Mouse (Mus musculus): ENCODE results near the gene Ggct. TPM values are rescaled to one million over a fixed set of nuclear protein-coding genes. Genes with fewer than 3 reads are reported as not detected.
"Not testable (repeated sequence)": the region's sequence is repeated elsewhere in the genome, so short reads cannot be mapped to it uniquely, and the experiment has no call there.

The Ggct gene
- total RNA-seq, 2 experiments from 2014 or later: 9.6 to 11.0 TPM

- no peak for TF ChIP-seq CTCF (IDR thresholded peaks at IDR 0.05)
- no peak overlapping the region for H3K27ac ChIP-seq
- no peak for DNase-seq
- intact Hi-C loops (cut with DNase I): no loop called here
- no peak overlapping the region for H3K4me3 ChIP-seq
Observed at GRCm38 (mm10) chr6:54963599-54963998, 29.2 kb downstream of the Ggct start.

- H3K27ac ChIP-seq: peak overlapping the region; percentile 75
- TF ChIP-seq CTCF (IDR thresholded peaks at IDR 0.05): no peak
- no peak overlapping the region for H3K4me3 ChIP-seq
- no peak for DNase-seq
- intact Hi-C loops (cut with DNase I): no loop called here
Observed at GRCm38 (mm10) chr6:54957655-54958054, 35.1 kb downstream of the Ggct start.

GRCm38 (mm10) chr6:54956425-54956824 is 36.3 kb downstream of the Ggct start:
- DNase-seq: no peak
- Histone ChIP-seq H3K4me3 (no peak overlapping the region), H3K27ac (peak overlapping the region; percentile 66)
- intact Hi-C loops (cut with DNase I): no loop called here
- no peak for TF ChIP-seq CTCF (IDR thresholded peaks at IDR 0.05)

- H3K4me3 ChIP-seq: no peak overlapping the region
- DNase-seq: no peak
- intact Hi-C loops (cut with DNase I): no loop called here
- H3K27ac ChIP-seq: peak overlapping the region; percentile 66
- TF ChIP-seq CTCF (IDR thresholded peaks at IDR 0.05): no peak
Observed at GRCm38 (mm10) chr6:54955949-54956348, 36.8 kb downstream of the Ggct start.

- intact Hi-C loops (cut with DNase I): no loop called here
- H3K27ac ChIP-seq: peak overlapping the region; percentile 66
- DNase-seq: peak; percentile 58
- no peak for TF ChIP-seq CTCF (IDR thresholded peaks at IDR 0.05)
- no peak overlapping the region for H3K4me3 ChIP-seq
Observed at GRCm38 (mm10) chr6:54954659-54955414, 37.9 kb downstream of the Ggct start.

- DNase-seq; intact Hi-C loops (cut with DNase I); H3K27ac ChIP-seq: not testable (repeated sequence)
Observed at GRCm38 (mm10) chr6:54953399-54953798, 39.4 kb downstream of the Ggct start.

GRCm38 (mm10) chr6:54952542-54952941 is 40.2 kb downstream of the Ggct start:
- no peak overlapping the region for H3K27ac ChIP-seq
- intact Hi-C loops (cut with DNase I): no loop called here
- H3K4me3 ChIP-seq: no peak overlapping the region
- TF ChIP-seq CTCF (IDR thresholded peaks at IDR 0.05): no peak
- DNase-seq: no peak

More at GRCm38 (mm10) chr6:54953399-54953798, 39.4 kb downstream of the Ggct start:
- not testable (repeated sequence) for H3K4me3 ChIP-seq

- H3K4me3 ChIP-seq: no peak overlapping the region
- no peak overlapping the region for H3K27ac ChIP-seq
- DNase-seq: no peak
- intact Hi-C loops (cut with DNase I): no loop called here
- TF ChIP-seq CTCF (IDR thresholded peaks at IDR 0.05): no peak
Observed at GRCm38 (mm10) chr6:54948682-54949081, 44.1 kb downstream of the Ggct start.

- Histone ChIP-seq H3K27ac (peak overlapping the region; percentile 46), H3K4me3 (no peak overlapping the region)
- TF ChIP-seq CTCF (IDR thresholded peaks at IDR 0.05): no peak
- DNase-seq: peak; percentile 32
- intact Hi-C loops (cut with DNase I): no loop called here
Observed at GRCm38 (mm10) chr6:54946241-54946953, 46.4 kb downstream of the Ggct start.

GRCm38 (mm10) chr6:54944551-54944950 is 48.2 kb downstream of the Ggct start:
- TF ChIP-seq CTCF (IDR thresholded peaks at IDR 0.05): no peak
- intact Hi-C loops (cut with DNase I): no loop called here
- H3K27ac ChIP-seq: no peak overlapping the region

GRCm38 (mm10) chr6:54943753-54944152 is 49.0 kb downstream of the Ggct start:
- H3K4me3 ChIP-seq: no peak overlapping the region
- H3K27ac ChIP-seq: peak overlapping the region; percentile 28; the same call in 1 of the 2 replicates
- no peak for DNase-seq
- no peak for TF ChIP-seq CTCF (IDR thresholded peaks at IDR 0.05)
- intact Hi-C loops (cut with DNase I): no loop called here

More at GRCm38 (mm10) chr6:54944551-54944950, 48.2 kb downstream of the Ggct start:
- no peak overlapping the region for H3K4me3 ChIP-seq
- no peak for DNase-seq

- intact Hi-C loops (cut with DNase I): no loop called here
- H3K27ac ChIP-seq: peak overlapping the region; percentile 28; the same call in 1 of the 2 replicates
- no peak for DNase-seq
- H3K4me3 ChIP-seq: no peak overlapping the region
- no peak for TF ChIP-seq CTCF (IDR thresholded peaks at IDR 0.05)
Observed at GRCm38 (mm10) chr6:54943292-54943691, 49.5 kb downstream of the Ggct start.

- Histone ChIP-seq H3K27ac (peak overlapping the region; percentile 72; the same call in 1 of the 2 replicates), H3K4me3 (no peak overlapping the region)
- TF ChIP-seq CTCF (IDR thresholded peaks at IDR 0.05): no peak
- intact Hi-C loops (cut with DNase I): no loop called here
- no peak for DNase-seq
Observed at GRCm38 (mm10) chr6:54941149-54941548, 51.6 kb downstream of the Ggct start.
